ENCODE assay signal across 26 mouse cellular contexts in genomic region chr6:101186887-101187286, GRCm38 (mm10).
A peak's percentile ranks its signal among the peaks of the same experiment; 100 is the strongest.
DNase-seq lines count a peak whose midpoint lies in the region; ATAC-seq and TF ChIP-seq lines count a peak whose summit lies in the region.
"Had no signal": no experiment of that assay in that cellular context is flagged by ENCODE, and none has a peak within 500 bp of the region (broad histone marks: within the 10 kb centered on the region; RNA-seq: fewer than 3 reads in every experiment).

No protein-coding gene starts in this region.

- 0 out of 2 replicates have a peak overlapping the region, but pooled peaks have one; percentile 23 for H3K27ac ChIP-seq in forebrain, postnatal 0 days (ENCODE audit: low read depth, low read length)
- no peak overlapping the region for H3K27ac ChIP-seq in forebrain, embryonic 10.5 days
- 0 out of 2 replicates have a peak overlapping the region, but pooled peaks have one; percentile 3 for H3K27ac ChIP-seq in midbrain, postnatal 0 days (ENCODE audit: low read depth, low read length)
- H3K27ac ChIP-seq in midbrain, embryonic 16.5 days (ENCODE audit: low read length) = no peak overlapping the region
- H3K27ac ChIP-seq: embryonic facial prominence, embryonic 10.5 days; embryonic facial prominence, embryonic 13.5 days; heart, adult 2 months; heart, embryonic 10.5 days; heart, embryonic 13.5 days; intestine, embryonic 15.5 days had no signal

- no peak for DNase-seq in forebrain, postnatal 0 days
- DNase-seq in forebrain, embryonic 10.5 days (ENCODE audit: extremely low spot score, low spot score) = no peak
- DNase-seq in midbrain, postnatal 0 days (ENCODE audit: low spot score) = no peak
- no peak for DNase-seq in embryo, embryonic 9.5 days (ENCODE audit: extremely low spot score)
- DNase-seq in liver = no peak
- DNase-seq: adrenal gland, adult 8-10 months; adrenal gland, postnatal 25 days; cerebellum, adult 11-12 months; cerebellum, adult 8-10 months; cerebellum, postnatal 10 days; cerebellum, postnatal 36 days; gastrocnemius, postnatal 25 days; heart, adult 2 months; heart, postnatal 14 days; heart, postnatal 4 days had no signal

- H3K27me3 ChIP-seq in forebrain, postnatal 0 days (ENCODE audit: insufficient read depth, low read length) = no peaks in the 10 kb centered on the region
- H3K27me3 ChIP-seq in forebrain, embryonic 10.5 days (ENCODE audit: poor library complexity, severe bottlenecking) = no peaks in the 10 kb centered on the region
- H3K27me3 ChIP-seq in midbrain, postnatal 0 days (ENCODE audit: insufficient read depth, low read length) = no peaks in the 10 kb centered on the region
- H3K27me3 ChIP-seq in midbrain, embryonic 16.5 days (ENCODE audit: control insufficient read depth, insufficient read depth, low read depth, low read length) = no peaks in the 10 kb centered on the region
- H3K27me3 ChIP-seq: embryonic facial prominence, embryonic 13.5 days; heart, embryonic 13.5 days; hindbrain, embryonic 13.5 days; intestine, embryonic 15.5 days had no signal

- H3K4me2 ChIP-seq in forebrain, postnatal 0 days (ENCODE audit: low read depth) = no peak overlapping the region
- H3K4me2 ChIP-seq in midbrain, postnatal 0 days (ENCODE audit: low read depth, low read length, poor library complexity, severe bottlenecking) = no peak overlapping the region
- no peak overlapping the region for H3K4me2 ChIP-seq in midbrain, embryonic 16.5 days (ENCODE audit: low read length)
- H3K4me2 ChIP-seq: embryonic facial prominence, embryonic 13.5 days; heart, embryonic 13.5 days; hindbrain, embryonic 13.5 days; intestine, embryonic 15.5 days had no signal

- 0 out of 2 replicates have a peak, but pooled peaks have one; percentile 16 for ATAC-seq in forebrain, postnatal 0 days
- no peak for ATAC-seq in midbrain, postnatal 0 days (ENCODE audit: low FRiP score)
- ATAC-seq in midbrain, embryonic 16.5 days = no peak
- peak; percentile 84 for ATAC-seq in granulocyte monocyte progenitor cell, adult 5-6 weeks (replicated peaks; ENCODE audit: poor library complexity, severe bottlenecking)
- ATAC-seq in megakaryocyte progenitor cell, adult 5-6 weeks (replicated peaks; ENCODE audit: poor library complexity) = peak; percentile 93
- ATAC-seq: activated CD4-positive, CD25-positive, alpha-beta regulatory T cell, adult 4 months; intestine, embryonic 15.5 days had no signal

- peaks cover 7% of the 10 kb centered on the region for H3K4me1 ChIP-seq in forebrain, postnatal 0 days (ENCODE audit: insufficient read depth)
- no peaks in the 10 kb centered on the region for H3K4me1 ChIP-seq in forebrain, embryonic 10.5 days
- H3K4me1 ChIP-seq in midbrain, postnatal 0 days (ENCODE audit: insufficient read depth, low read length) = no peaks in the 10 kb centered on the region; the same call in 1 of the 2 replicates
- H3K4me1 ChIP-seq in midbrain, embryonic 16.5 days (ENCODE audit: control insufficient read depth, insufficient read depth, low read length) = no peaks in the 10 kb centered on the region
- H3K4me1 ChIP-seq: embryonic facial prominence, embryonic 10.5 days; heart, embryonic 10.5 days; intestine, embryonic 15.5 days had no signal

- no peak overlapping the region for H3K4me3 ChIP-seq in forebrain, postnatal 0 days (ENCODE audit: low read depth, low read length)
- H3K4me3 ChIP-seq in forebrain, embryonic 10.5 days = no peak overlapping the region
- no peak overlapping the region for H3K4me3 ChIP-seq in midbrain, postnatal 0 days (ENCODE audit: low read depth, low read length)
- no peak overlapping the region for H3K4me3 ChIP-seq in midbrain, embryonic 16.5 days (ENCODE audit: low read depth, low read length)
- H3K4me3 ChIP-seq: embryonic facial prominence, embryonic 10.5 days; embryonic facial prominence, embryonic 13.5 days; erythroblast, embryonic 14.5 days; heart, adult 2 months; heart, embryonic 10.5 days; heart, embryonic 13.5 days; hindbrain, embryonic 13.5 days; intestine, embryonic 15.5 days had no signal

- no peaks in the 10 kb centered on the region for H3K36me3 ChIP-seq in forebrain, postnatal 0 days (ENCODE audit: insufficient read depth)
- H3K36me3 ChIP-seq in forebrain, embryonic 10.5 days (replicated peaks) = no peaks in the 10 kb centered on the region
- H3K36me3 ChIP-seq in midbrain, postnatal 0 days (ENCODE audit: insufficient read depth, low read length) = no peaks in the 10 kb centered on the region
- 0 out of 2 replicates have a peak, but pooled peaks cover 2% of the 10 kb centered on the region for H3K36me3 ChIP-seq in midbrain, embryonic 16.5 days (ENCODE audit: control insufficient read depth, insufficient read depth, low read length)
- H3K36me3 ChIP-seq: intestine, embryonic 15.5 days had no signal

- no peak for TF ChIP-seq CTCF in forebrain, postnatal 0 days (IDR thresholded peaks at IDR 0.05; ENCODE audit: low read depth)
- TF ChIP-seq CTCF in midbrain, postnatal 0 days (IDR thresholded peaks at IDR 0.05) = no peak

- no peaks in the 10 kb centered on the region for H3K9me3 ChIP-seq in forebrain, postnatal 0 days (ENCODE audit: low read length)
- H3K9me3 ChIP-seq in forebrain, embryonic 10.5 days = no peaks in the 10 kb centered on the region
- no peaks in the 10 kb centered on the region for H3K9me3 ChIP-seq in midbrain, postnatal 0 days (ENCODE audit: low read length)
- no peaks in the 10 kb centered on the region for H3K9me3 ChIP-seq in midbrain, embryonic 16.5 days (replicated peaks; ENCODE audit: control insufficient read depth, low read length, poor library complexity, severe bottlenecking)
- H3K9me3 ChIP-seq: embryonic facial prominence, embryonic 10.5 days; embryonic facial prominence, embryonic 13.5 days; heart, embryonic 10.5 days; heart, embryonic 13.5 days; hindbrain, embryonic 13.5 days; intestine, embryonic 15.5 days had no signal

- 65% methylated on average over 3 of the region's 3 CpGs for WGBS in forebrain, postnatal 0 days
- 85% methylated on average over 3 of the region's 3 CpGs for WGBS in forebrain, embryonic 10.5 days
- 77% methylated on average over 3 of the region's 3 CpGs for WGBS in midbrain, postnatal 0 days
- 88% methylated on average over 3 of the region's 3 CpGs for WGBS in midbrain, embryonic 16.5 days

- H3K9ac ChIP-seq in forebrain, postnatal 0 days = no peak overlapping the region
- H3K9ac ChIP-seq in midbrain, postnatal 0 days (replicated peaks; ENCODE audit: low read length, poor library complexity, severe bottlenecking) = no peak overlapping the region
- H3K9ac ChIP-seq in midbrain, embryonic 16.5 days (ENCODE audit: low read depth, low read length) = no peak overlapping the region
- H3K9ac ChIP-seq: embryonic facial prominence, embryonic 13.5 days; heart, embryonic 13.5 days; hindbrain, embryonic 13.5 days; intestine, embryonic 15.5 days had no signal

Comparison
In these comparisons a context has a peak if more than half of its experiments do, and no peak if none do; other contexts are left out.
1. H3K27ac ChIP-seq: peak in forebrain, postnatal 0 days (single experiment) and midbrain, postnatal 0 days (single experiment); none in forebrain, embryonic 10.5 days (single experiment) and midbrain, embryonic 16.5 days (single experiment).
2. ATAC-seq: peak in forebrain, postnatal 0 days (single experiment), granulocyte monocyte progenitor cell, adult 5-6 weeks (single experiment) and megakaryocyte progenitor cell, adult 5-6 weeks (single experiment); none in midbrain, postnatal 0 days (single experiment) and midbrain, embryonic 16.5 days (single experiment).